Mouse (Mus musculus) cortical plate, adult 2 months (tissue): ENCODE results near the gene Coro2b. TPM values are rescaled to one million over a fixed set of nuclear protein-coding genes. Genes with fewer than 3 reads are reported as not detected.
A peak's percentile ranks its signal among the peaks of the same experiment; 100 is the strongest.

ENCODE experiments used
- H3K27ac ChIP-seq: fragments of 200-500 bp; 2 replicates; pipeline ENCODE4 v1.5.1; 2012; ENCODE audit warnings: low read length, control low read depth, inconsistent platforms; ENCODE audit not compliant: insufficient read depth
- H3K4me1 ChIP-seq: fragments of 200-500 bp; 2 replicates; pipeline ENCODE4 v1.6.1; 2011; ENCODE audit warnings: low read length; ENCODE audit not compliant: control insufficient read depth, insufficient read depth
- H3K4me3 ChIP-seq: fragments of 200-500 bp; 2 replicates; pipeline ENCODE4 v1.5.1; 2011; ENCODE audit warnings: mild to moderate bottlenecking, low read length, control low read depth; ENCODE audit not compliant: insufficient read depth
- CTCF ChIP-seq: fragments of 200-500 bp; IDR thresholded peaks from 2 replicates; pipeline ENCODE4 v1.5.1; 2011; ENCODE audit warnings: mild to moderate bottlenecking, control low read depth, low read length; ENCODE audit not compliant: insufficient read depth; ENCODE audit errors: extremely low read depth
- POLR2A ChIP-seq: fragments of 200-500 bp; IDR thresholded peaks from 2 replicates; pipeline ENCODE4 v1.6.1; 2011; ENCODE audit warnings: mild to moderate bottlenecking, low read length, control low read depth; ENCODE audit not compliant: insufficient read depth; ENCODE audit errors: extremely low read depth
- polyA plus RNA-seq: library from polyadenylated mRNA; depleted of rRNA; stranded (reverse); fragments of >200 nt; gene quantifications from 2 replicates; pipeline ENCODE4 v1.2.3, GENCODE M21; 2012

Coro2b gene
- polyA plus RNA-seq, 1 experiment = 130 TPM

- no peak overlapping the region for H3K27ac ChIP-seq
- TF ChIP-seq POLR2A (no peak), CTCF (no peak)
- H3K4me3 ChIP-seq = no peak overlapping the region
- peaks cover 14% of the 10 kb centered on the region for H3K4me1 ChIP-seq
These were observed 99.4 kb downstream of the Coro2b start for GRCm38 (mm10) chr9:62437446-62437845.

GRCm38 (mm10) chr9:62435613-62436318 lies 101.1 kb downstream of the Coro2b start:
- H3K27ac ChIP-seq = peak overlapping the region; percentile 47
- peaks cover 14% of the 10 kb centered on the region for H3K4me1 ChIP-seq
- TF ChIP-seq POLR2A = no peak
- TF ChIP-seq CTCF = no peak
- no peak overlapping the region for H3K4me3 ChIP-seq

GRCm38 (mm10) chr9:62432261-62433060 lies 104.4 kb downstream of the Coro2b start:
- TF ChIP-seq CTCF (no peak), POLR2A (no peak)
- Histone ChIP-seq H3K4me3 (no peak overlapping the region), H3K4me1 (peaks cover 10% of the 10 kb centered on the region), H3K27ac (peak overlapping the region; percentile 62)

GRCm38 (mm10) chr9:62430741-62431140 lies 106.1 kb downstream of the Coro2b start:
- no peak overlapping the region for H3K4me3 ChIP-seq
- TF ChIP-seq POLR2A (no peak), CTCF (no peak)
- peaks cover 8% of the 10 kb centered on the region for H3K4me1 ChIP-seq
- H3K27ac ChIP-seq = no peak overlapping the region

- Histone ChIP-seq H3K4me1 (no peaks in the 10 kb centered on the region), H3K4me3 (no peak overlapping the region), H3K27ac (no peak overlapping the region)
- TF ChIP-seq CTCF (no peak), POLR2A (no peak)
These were observed 109.8 kb downstream of the Coro2b start for GRCm38 (mm10) chr9:62427010-62427409.

- H3K27ac ChIP-seq = no peak overlapping the region
- no peaks in the 10 kb centered on the region for H3K4me1 ChIP-seq
- TF ChIP-seq CTCF (no peak), POLR2A (no peak)
- no peak overlapping the region for H3K4me3 ChIP-seq
These were observed 110.3 kb downstream of the Coro2b start for GRCm38 (mm10) chr9:62426531-62426930.

GRCm38 (mm10) chr9:62426021-62426420 lies 110.8 kb downstream of the Coro2b start:
- no peaks in the 10 kb centered on the region for H3K4me1 ChIP-seq

GRCm38 (mm10) chr9:62425265-62425664 lies 111.6 kb downstream of the Coro2b start:
- Histone ChIP-seq H3K27ac (no peak overlapping the region), H3K4me3 (no peak overlapping the region), H3K4me1 (no peaks in the 10 kb centered on the region)
- TF ChIP-seq CTCF (no peak), POLR2A (no peak)

More at GRCm38 (mm10) chr9:62426021-62426420, 110.8 kb downstream of the Coro2b start:
- TF ChIP-seq POLR2A (no peak), CTCF (no peak)
- no peak overlapping the region for H3K27ac ChIP-seq
- no peak overlapping the region for H3K4me3 ChIP-seq

GRCm38 (mm10) chr9:62423871-62424270 lies 113.0 kb downstream of the Coro2b start:
- Histone ChIP-seq H3K27ac (no peak overlapping the region), H3K4me1 (no peaks in the 10 kb centered on the region), H3K4me3 (no peak overlapping the region)
- no peak for TF ChIP-seq CTCF

GRCm38 (mm10) chr9:62422926-62423325 lies 113.9 kb downstream of the Coro2b start:
- Histone ChIP-seq H3K4me1 (no peaks in the 10 kb centered on the region), H3K4me3 (no peak overlapping the region), H3K27ac (no peak overlapping the region)
- no peak for TF ChIP-seq POLR2A
- TF ChIP-seq CTCF = no peak
